Mouse (Mus musculus) layer of hippocampus, adult 8-10 months (tissue): ENCODE data around the gene Ndufb10. TPM values are rescaled to one million over a fixed set of nuclear protein-coding genes. Genes with fewer than 3 reads are reported as not detected.
A peak's percentile ranks its signal among the peaks of the same experiment; 100 is the strongest.
"Not testable (repeated sequence)": the region's sequence is repeated elsewhere in the genome, so short reads cannot be mapped to it uniquely, and the experiment has no call there.

ENCODE experiments used
- DNase-seq, 2 experiments: peaks; one replicate each; pipeline ENCODE4 v3.0.0; 2022; ENCODE audit warnings: low spot score in 2 of 2
- total RNA-seq, 4 experiments: library from RNA; stranded (reverse); gene quantifications; 2 replicates each; pipeline ENCODE4 v1.2.4; 2022

Gene Ndufb10
- total RNA-seq, 4 experiments from 2014 or later, result 214 to 227 (median 222) TPM

DNA sequence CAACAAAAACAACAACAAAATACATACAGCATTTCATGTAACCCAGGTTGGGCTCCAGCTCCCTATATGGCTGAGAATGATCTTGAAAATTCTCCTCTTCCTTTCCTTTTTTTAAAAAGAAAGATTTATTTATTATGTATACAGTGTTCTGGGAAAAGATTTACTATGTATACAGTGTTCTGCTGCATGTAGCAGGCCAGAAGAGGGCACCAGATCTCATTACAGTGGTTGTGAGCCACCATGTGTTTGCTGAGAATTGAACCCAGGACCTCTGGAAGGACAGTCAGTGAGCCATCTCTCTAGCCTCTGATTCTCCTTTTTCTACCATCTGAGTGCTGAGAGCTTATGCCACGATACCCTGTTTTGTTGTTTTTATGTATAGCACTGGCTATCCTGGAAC lies 10.2 kb upstream of the Ndufb10 start:
- DNase-seq, result no peak

DNA sequence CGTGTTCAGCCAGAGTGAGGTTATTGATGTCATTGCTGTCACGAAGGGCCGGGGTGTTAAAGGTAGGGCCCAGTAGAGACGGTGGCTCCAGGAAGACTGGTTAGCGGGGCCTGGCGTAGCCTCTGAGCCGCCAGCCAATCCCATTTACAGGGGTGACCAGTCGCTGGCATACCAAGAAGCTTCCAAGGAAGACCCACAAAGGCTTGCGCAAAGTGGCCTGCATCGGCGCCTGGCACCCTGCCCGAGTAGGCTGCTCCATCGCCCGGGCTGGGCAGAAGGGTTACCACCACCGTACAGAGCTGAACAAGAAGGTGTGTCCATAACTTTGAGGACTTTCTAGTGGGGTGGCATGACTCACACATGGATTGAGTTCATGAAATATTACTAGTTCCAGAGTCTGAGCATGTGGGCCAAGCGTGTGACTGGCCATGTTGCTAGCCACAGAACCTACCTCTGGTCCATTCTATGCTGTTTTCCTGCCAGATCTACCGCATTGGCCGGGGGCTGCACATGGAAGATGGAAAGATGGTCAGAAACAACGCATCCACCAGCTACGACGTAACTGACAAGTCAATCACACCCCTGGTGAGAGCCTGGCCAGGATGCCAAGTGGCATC lies 9.3 kb upstream of the Ndufb10 start:
- no peak for DNase-seq

DNA sequence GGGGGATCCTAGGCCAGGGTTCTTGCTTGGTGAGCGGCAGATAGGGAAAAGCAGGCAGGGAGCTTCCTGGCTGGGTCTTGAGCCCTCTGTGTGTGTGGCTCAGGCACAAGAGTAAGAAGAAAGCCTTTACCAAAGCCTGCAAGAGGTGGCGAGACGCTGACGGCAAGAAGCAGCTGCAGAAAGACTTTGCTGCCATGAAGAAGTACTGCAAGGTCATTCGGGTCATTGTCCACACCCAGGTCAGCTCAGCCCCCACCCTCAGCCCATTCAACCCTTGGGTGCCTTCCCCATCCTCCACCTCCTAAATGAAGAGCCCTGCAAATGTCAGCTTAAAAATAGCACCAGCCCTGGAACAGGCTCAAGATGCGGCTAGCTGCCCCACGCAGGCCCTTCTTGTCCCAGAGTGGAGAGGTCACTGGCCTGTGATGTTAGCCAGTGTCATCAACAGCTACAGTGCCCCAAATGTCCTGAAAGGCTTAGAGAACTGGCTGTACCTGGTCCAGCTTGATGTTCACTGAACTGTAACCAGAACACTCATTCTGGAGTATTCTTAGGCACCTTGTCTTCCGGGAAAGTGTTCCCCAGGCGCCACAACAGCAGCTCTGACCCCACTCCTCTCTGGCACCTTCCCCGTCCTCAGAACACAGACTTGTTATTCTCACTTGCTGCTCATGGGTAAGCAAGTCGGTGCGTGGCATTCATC lies 8.1 kb upstream of the Ndufb10 start:
- no peak for DNase-seq

DNA sequence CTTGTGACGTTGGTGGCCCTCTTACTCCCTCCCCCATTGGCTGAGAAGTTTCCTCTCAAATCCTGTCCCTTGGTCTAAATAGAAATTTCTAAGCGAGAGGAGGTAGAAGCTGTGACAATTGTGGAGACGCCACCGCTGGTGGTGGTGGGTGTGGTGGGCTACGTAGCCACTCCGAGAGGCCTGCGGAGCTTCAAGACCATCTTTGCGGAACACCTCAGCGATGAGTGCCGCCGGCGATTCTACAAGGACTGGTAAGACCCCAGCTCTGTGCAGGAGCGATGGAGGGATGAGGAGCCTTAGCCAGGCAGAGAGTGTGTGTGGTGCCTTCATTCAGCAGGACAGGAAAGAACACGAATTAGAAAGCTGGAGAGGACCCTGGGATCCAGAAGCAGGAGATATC lies 6.5 kb upstream of the Ndufb10 start:
- no peak for DNase-seq

DNA sequence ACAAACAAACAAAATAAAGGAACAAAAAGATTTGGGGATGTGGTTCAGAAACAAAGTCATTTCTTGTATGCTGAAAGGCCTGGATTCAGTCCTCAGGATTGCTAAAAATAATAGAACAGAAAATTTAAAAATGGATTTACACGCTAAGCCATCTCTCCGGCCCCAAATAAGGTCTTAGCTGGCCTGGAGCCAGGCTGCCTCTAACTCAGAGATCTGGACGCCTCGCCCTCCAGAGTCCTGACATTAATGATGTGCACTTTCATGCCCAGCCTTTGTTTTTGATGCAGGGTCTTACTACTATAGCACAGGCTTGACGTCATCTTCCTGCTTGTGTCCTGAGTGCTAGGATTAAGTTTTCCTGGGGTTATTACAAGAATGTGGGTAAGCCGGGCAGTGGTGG lies 4.8 kb upstream of the Ndufb10 start:
- no peak for DNase-seq

DNA sequence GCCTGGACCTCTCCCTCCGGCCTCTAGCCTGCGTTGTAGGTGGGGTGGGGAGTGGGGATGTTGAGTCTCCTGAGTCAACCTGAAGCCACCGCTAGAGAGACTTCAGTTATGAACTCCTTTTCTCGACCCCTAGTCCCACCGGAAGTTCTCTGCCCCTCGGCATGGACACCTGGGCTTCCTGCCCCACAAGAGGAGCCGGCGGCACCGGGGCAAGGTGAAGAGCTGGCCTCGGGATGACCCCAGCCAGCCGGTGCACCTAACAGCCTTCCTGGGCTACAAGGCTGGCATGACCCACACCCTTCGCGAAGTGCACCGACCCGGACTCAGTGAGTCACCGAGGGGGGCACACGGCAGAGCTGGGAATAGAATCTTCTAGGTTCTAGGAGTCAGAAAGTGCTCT lies 3.9 kb upstream of the Ndufb10 start:
- no peak for DNase-seq

DNA sequence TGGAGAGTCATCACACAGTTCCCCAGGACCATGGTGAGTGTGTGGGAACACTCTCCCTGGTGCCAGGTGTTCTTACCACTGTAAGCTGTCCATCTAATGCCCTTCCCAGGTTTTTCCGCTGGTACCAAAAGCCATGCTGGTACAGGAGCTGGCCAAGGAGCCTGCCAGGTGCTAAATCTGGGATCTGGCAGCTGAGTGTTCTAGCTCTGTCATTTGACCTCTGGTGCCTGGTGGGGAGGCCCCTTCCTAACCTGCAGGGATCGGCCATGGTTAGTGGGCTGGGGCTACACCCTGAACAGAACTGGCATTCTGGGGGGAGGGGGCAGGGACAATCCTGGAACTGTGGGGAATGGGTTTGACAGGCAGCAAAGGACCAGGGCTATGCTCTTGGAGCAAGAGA lies 3.3 kb upstream of the Ndufb10 start, which contains the start of gene Rpl3l:
Gene Rpl3l, plus strand, starts transcription at position 203 of the 400 bp plus-strand sequence.
- no peak for DNase-seq

DNA sequence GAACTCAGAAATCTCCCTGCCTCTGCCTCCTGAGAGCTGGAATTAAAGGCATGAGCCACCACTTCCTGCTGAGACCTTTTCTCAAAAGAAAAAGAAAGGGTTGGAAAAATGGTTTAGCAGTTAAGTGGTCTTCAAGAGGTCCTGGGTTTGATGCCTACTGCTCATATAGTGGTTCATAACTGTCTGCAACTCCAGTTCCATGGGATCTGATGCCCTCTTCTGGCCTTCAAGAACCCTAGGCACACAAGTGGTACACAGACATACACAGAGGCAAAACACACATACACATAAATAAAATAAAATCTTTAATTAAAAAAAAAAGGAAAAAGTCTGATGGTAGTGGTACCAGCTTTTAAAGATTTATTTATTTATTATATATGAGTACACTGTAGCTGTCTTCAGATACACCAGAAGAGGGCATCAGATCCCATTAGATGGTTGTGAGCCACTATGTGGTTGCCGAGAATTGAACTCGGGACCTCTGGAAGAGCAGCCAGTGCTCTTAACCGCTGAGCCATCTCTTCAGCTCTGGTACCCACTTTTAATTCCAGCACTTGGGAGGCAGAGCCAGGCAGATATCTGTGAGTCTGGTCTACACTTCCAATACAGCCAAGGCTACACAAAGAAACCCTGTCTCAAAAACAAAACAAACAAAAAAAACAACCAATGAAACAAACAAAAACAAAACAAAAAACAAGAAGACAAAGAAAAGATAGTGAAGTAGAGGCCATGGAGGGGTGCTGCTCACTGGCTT lies 1.5 kb upstream of the Ndufb10 start:
- DNase-seq, result no peak

DNA sequence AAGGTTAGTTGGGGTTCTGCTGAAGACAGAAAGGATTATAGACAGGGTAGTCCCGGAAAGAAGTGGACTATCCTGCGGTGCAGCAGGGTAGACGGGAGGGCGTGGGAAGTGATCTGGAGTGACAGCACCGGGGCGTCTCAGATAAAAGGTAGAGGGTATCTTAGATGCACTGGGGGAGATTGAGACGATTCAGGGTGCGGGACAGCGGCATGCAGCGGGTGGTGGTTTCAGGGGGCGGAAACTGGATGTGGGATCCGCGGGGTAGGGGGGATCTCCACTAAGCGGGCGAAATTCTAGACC lies 447 bp downstream of the Ndufb10 start:
- no peak for DNase-seq

DNA sequence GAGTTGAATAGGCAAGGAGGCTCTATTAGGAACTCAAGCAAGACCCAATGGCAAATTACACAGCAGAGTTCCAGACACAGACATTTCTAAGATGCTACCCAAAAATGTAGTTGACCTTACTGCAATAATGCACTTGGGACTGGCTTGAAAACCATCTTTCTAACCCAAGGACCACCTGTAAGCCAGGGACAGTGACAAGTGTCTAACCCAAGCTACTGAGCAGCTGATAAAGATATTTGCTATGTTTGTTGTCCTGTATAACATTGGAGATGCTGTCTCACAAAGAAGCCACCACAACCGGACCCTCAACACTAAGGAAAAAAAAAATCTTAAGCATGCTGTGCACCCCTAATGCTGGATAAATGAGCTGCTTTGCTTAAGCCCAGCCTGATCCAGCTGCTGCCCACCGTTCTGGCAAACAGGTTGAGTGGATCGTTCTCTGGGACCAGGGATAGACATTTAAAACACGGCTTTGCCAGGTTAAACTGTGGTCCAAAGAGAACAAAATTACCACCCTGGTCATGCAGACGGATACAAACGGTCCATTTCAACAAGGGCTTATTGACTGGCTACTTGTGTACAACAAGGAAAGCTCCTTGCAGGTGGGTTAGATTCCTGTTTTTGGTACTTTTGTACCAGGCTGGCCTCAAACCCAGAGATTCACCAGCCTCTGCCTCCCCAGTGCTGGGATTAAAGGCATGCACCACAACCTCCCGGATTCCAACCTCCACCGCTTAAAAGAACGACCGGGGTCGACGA lies 977 bp downstream of the Ndufb10 start:
- no peak for DNase-seq

DNA sequence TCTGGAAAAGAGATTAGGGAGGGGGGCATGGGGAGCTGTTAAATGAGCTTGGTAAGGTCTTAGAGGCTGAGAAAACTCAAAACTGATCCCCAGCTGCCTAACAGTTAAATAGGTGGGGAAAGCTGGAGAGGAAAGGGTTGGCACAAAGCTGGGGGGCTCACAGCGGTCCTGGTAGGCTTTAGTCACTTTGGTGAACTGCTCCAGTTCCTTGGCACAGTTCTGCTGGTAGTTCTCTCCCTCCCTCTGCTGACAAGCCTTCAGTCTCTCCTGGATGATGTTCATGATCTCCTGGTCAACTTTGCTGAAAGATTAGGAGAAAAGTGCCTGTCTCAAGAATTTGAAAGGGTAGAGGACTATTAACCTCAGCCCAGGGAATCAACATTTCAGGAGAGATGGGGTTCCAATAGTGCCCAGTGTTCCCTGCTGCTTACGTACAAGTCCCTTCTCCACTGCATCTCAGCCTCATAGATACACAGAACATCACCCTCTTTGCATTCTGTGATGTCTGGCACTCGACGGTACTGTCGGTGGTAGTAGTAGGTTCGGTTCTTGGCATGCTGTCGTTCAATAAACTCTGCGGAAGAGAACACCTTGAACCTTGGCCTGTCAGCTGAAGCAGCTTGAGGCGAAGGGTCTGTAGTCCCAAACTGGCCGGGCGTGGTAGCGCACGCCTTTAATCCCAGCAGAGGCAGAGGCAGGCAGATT lies 1.9 kb downstream of the Ndufb10 start:
- no peak for DNase-seq

DNA sequence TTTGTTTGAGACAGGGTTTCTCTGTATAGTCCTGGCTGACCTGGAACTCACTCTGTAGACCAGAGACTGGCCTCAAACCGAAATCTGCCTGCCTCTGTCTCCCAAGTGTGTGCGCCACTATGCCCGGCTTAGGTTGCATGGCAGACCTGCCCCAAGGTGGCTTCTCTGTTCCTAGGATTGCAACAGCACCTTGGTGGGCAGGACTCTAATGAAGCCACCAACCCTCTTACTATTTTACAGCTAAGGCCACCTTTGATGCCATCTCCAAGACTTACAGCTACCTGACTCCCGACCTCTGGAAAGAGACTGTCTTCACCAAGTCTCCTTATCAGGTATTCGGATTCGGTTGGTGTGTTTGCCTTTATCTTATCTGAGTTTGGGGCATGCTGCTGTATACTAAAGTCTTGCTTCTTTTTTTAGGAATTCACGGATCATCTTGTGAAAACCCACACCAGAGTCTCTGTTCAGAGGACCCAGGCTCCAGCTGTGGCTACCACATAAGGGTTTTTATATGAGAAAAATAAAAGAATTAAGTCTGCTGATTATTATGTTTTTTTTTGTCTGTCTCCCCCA lies 2.8 kb downstream of the Ndufb10 start:
- DNase-seq, result not testable (repeated sequence)

DNA sequence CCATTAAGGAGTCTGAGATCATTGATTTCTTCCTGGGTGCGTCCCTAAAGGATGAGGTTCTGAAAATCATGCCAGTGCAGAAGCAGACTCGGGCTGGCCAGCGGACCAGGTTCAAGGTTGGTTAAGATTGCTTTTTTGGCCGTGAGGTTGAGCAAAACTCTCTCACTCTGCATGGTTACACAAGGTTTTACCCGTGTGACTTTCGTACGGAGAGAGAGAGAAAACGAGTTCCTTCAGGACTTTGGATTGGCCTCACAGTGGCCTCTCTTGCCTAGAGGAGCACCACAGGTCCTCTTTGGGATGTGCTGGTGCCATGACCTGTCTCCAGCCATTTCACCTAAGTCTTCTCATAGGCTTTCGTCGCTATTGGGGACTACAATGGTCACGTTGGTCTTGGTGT lies 3.7 kb downstream of the Ndufb10 start:
- DNase-seq, result not testable (repeated sequence)

DNA sequence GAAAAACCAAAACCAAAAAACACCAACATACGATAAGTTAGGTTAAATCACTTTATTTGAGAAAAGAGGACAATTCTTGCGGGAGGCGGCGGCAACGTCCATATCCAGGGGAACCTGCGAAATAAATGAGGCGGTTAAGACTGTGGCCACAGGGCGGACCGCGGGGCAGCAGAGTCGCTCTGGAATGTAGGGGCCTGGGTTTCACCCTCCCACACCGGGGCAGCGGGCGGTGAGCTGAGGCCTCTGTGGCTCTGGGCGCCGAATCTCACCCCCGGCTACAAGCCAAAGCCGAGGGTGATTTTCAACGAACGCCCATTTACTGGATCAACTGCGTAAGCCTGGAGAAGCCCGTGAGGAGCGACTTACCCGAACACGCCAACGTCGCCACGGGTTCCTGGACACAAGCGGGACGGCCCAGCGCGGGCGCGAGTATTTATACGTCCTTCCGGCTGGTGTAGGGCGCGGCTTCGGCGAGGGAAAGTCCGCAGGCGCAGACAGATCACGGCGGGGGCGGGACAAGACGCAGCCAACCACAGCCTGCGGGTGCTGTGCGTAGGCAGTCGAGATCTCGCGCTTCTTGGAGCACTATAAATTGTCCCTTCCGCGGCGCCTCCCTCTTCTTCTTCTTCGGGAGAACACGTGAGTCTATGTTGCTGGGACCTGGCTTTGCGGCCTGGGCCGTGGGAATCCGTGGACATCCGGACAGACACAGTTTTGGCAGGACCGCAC lies 4.6 kb downstream of the Ndufb10 start:
- peak; percentile 98 to 99 for DNase-seq

DNA sequence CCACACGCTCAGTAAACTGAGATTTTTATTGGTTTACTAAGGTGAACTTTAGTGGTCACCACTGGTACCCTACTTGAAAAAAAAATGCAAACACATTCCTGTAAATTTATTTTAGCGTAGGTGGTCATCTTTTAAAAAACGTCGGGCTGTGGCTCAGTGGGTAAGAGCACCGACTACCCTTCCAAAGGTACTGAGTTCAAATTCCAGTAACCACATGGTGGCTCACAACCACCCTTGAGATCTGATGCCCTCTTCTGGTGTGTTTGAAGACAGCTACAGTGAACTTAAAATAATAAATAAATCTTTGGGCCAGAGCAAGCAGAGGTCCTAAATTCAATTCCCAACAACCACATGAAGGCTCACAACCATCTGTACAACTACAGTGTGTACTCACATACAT lies 5.3 kb downstream of the Ndufb10 start:
- DNase-seq, result not testable (repeated sequence)

DNA sequence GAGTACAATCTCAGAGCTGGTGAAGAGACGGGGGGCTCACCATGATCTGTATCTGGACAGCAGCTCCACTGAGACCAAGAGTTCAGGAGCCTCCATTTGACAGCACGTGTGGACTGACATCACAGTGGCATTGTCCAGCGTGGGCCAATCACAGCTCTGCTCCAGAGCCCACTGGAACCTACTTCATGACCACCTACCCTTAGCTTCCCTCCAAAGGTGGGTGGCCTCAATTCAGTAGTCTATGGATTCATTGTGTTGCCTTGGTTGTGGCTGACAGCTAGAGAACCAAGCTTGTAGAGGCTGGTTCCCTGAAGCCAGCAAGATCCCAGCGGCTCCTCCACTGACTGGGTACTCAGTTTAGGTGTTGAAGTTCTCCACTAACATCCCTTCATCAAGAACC lies 6.3 kb downstream of the Ndufb10 start, which contains the start of the genes Rnf151 and Rps2:
Gene Rnf151, minus strand, starts transcription at position 121 of the 400 bp plus-strand sequence.
Gene Rps2, plus strand, starts transcription at position 174 of the 400 bp plus-strand sequence.
- peak in 1 of 2 experiments; percentile 9 for DNase-seq

DNA sequence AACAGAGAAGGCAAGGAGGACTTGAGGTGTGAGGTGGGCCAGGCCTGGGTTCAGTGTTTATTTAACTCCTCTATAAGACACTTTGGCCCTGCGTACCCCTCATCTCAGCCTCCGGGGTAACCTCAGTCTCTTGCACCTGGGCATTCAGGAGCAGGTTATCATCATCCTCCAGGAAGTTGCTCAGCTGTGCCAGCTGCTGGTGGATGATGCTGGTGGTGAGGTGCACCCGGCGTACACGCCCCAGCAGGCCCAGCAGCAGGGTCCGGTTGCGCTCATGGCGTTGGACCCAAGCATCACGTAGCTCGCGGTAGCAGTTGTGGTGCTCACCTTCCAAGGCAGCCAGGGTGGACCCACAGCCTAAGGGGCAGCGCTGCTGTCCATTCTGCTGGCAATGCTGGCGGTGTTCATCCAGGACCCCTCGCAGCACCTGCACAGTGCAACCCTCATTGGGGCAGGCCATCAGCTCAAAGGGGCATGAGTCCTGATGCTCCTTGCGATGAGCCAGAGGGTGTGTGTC lies 8.1 kb downstream of the Ndufb10 start:
- peak in 1 of 2 experiments; percentile 7 for DNase-seq

DNA sequence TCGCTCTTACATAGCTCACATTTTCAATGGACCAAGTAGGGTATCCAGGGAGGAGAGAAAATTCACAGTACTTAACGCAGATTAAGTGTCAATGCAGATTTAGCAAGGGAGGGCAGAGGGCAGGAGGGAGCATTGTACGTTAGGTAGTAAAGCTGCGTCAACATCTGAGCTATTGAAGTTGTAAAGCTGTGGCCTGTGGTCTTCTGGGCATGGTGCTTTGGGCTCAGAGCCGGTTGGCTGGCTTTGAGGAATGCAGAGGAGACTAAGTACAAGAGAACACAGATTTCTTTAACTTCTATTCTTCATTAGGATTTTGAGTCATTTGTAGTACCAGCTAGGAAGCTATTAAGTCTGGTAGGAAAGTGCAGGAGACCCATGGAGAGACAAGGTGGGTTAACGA lies 8.7 kb downstream of the Ndufb10 start:
- no peak for DNase-seq

DNA sequence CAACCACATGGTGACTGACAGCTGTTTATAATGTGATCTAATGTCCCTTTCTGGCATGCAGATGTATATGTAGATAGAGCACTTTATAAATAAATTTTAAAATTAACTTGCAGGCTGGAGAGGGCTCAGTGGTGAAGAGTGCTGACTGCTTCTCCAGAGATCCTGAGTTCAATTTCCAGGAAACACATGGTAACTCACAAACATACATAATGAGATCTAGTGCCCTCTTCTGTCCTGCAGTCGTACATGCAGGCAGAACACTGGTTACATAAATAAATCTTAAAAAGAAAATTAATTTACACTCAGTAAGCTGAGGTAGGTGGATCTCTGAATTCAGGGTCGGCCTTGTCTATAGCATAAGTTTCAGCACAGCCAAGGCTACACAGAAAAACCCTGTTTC lies 15.6 kb downstream of the Ndufb10 start:
- no peak for DNase-seq
